Mouse (Mus musculus): Measurements from ENCODE around the gene Hoxc5. TPM values are rescaled to one million over a fixed set of nuclear protein-coding genes. Genes with fewer than 3 reads are reported as not detected.

Gene Hoxc5
- polyA plus RNA-seq, 1 experiment from 2014 or later: 6.3 TPM

DNA sequence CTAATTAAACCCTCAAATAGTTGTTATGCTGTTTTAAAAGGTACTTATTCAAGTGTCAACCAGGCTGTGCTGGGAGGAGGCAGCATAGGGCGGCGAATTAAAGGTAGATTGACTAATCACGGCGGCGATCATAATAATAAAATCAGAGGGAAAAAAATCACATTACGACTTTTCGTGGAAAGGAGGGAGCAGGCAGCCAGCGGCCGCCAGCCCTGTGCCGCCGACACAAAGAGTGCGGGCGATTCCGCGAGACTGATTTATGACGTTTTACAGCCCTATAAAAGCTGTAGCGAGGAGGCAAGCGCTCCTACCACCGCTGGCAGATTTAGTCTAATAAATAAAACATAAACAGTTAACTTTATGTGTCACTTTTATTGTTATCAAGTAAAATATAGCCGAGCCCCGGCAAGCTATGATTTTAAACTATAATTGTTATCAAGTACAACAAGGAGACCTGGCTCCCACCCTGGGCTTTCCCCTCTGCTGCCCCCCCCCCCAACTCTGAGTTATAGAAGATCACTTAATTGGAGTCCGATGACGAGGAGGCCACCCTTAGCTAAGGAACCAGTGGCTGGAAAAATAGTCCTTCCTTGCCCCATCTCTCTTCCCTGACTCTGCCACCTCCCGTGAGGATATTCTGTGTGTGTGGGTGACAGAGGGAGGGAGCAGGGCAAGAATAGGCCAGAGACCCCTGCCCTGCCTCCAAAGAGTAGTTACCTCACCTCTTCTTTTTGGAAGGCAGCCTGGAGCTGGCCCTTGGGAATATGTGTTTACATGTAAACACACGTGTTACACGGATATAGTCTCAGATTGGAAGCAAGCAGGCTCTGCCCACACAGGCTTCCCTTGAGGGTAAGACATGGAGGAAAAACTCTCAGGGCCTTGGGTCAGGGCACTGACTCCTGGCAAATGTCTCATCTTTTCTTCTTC, 65.7 kb downstream of the Hoxc5 start:
- Histone ChIP-seq H3K4me2 (no peak overlapping the region), H3K9ac (replicated peaks) (no peak overlapping the region), H3K4me1 (replicated peaks) (peaks cover 35% of the 10 kb centered on the region), H3K36me3 (no peaks in the 10 kb centered on the region), H3K27me3 (peaks cover 92% of the 10 kb centered on the region), H3K4me3 (replicated peaks) (no peak overlapping the region), H3K27ac (no peak overlapping the region), H3K9me3 (no peaks in the 10 kb centered on the region)
- WGBS: 1% methylated on average over 26 of the region's 26 CpGs
- no peak for ATAC-seq (ENCODE audit: insufficient number of reproducible peaks, insufficient read depth, low FRiP score, low TSS enrichment, low read depth)

- H3K27me3 ChIP-seq: peaks cover 92% of the 10 kb centered on the region
- 0 out of 2 replicates have a peak, but pooled peaks have one; percentile 32 for ATAC-seq (ENCODE audit: insufficient number of reproducible peaks, insufficient read depth, low FRiP score, low TSS enrichment, low read depth)
Observed at GRCm38 (mm10) chr15:103034043-103034806, 67.0 kb downstream of the Hoxc5 start.

GRCm38 (mm10) chr15:103034807-103035547, 67.7 kb downstream of the Hoxc5 start:
- Histone ChIP-seq H3K4me3 (replicated peaks) (peak overlapping the region; percentile 38), H3K9ac (replicated peaks) (peak overlapping the region; percentile 51), H3K27me3 (peaks cover 97% of the 10 kb centered on the region), H3K9me3 (no peaks in the 10 kb centered on the region), H3K4me2 (peak overlapping the region; percentile 58), H3K36me3 (no peaks in the 10 kb centered on the region), H3K4me1 (replicated peaks) (peaks cover 39% of the 10 kb centered on the region), H3K27ac (peak overlapping the region; percentile 45; the same call in 1 of the 2 replicates)
- WGBS: 1% methylated on average over 34 of the region's 34 CpGs
- peak; percentile 65; the same call in 1 of the 2 replicates for ATAC-seq (ENCODE audit: insufficient number of reproducible peaks, insufficient read depth, low FRiP score, low TSS enrichment, low read depth)

More at GRCm38 (mm10) chr15:103034043-103034806, 67.0 kb downstream of the Hoxc5 start:
- peaks cover 39% of the 10 kb centered on the region for H3K4me1 ChIP-seq (replicated peaks)
- H3K9me3 ChIP-seq: no peaks in the 10 kb centered on the region
- H3K4me2 ChIP-seq: peak overlapping the region; percentile 58
- no peaks in the 10 kb centered on the region for H3K36me3 ChIP-seq
- 0 out of 2 replicates have a peak overlapping the region, but pooled peaks have one; percentile 45 for H3K27ac ChIP-seq
- H3K9ac ChIP-seq (replicated peaks): no peak overlapping the region; the same call in 1 of the 2 replicates
- H3K4me3 ChIP-seq (replicated peaks): peak overlapping the region; percentile 38
- WGBS: 4% methylated on average over 24 of the region's 24 CpGs

- H3K4me1 ChIP-seq (replicated peaks): peaks cover 44% of the 10 kb centered on the region
- peak overlapping the region; percentile 38 for H3K4me3 ChIP-seq (replicated peaks)
- 2% methylated on average over 14 of the region's 14 CpGs for WGBS
- no peaks in the 10 kb centered on the region for H3K9me3 ChIP-seq
- H3K27me3 ChIP-seq: peaks cover 97% of the 10 kb centered on the region
- H3K27ac ChIP-seq: peak overlapping the region; percentile 45; the same call in 1 of the 2 replicates
- no peaks in the 10 kb centered on the region for H3K36me3 ChIP-seq
- no peak overlapping the region; the same call in 1 of the 2 replicates for H3K9ac ChIP-seq (replicated peaks)
- no peak for ATAC-seq (ENCODE audit: insufficient number of reproducible peaks, insufficient read depth, low FRiP score, low TSS enrichment, low read depth)
- H3K4me2 ChIP-seq: peak overlapping the region; percentile 58
Observed at GRCm38 (mm10) chr15:103035548-103035881, 68.3 kb downstream of the Hoxc5 start.

DNA sequence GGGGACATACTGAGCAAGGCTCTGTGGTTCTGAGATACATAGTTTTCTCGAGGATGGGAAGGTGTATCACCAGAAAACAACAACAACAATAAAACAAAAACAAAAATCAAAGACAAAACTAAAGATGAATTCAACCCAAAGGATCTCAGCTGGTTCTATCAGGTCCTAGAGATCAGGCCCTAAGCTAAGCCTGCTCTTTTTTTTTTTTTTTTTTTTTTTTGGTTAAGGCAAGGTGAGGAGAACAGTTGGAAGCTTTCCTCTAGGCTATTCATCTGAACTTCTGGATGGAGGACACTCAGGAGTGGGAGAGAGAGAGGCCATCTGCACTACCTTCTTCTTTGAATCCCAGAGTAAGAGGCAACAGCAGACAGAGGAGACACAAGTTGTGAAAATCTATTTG, 70.3 kb downstream of the Hoxc5 start:
- Histone ChIP-seq H3K4me2 (no peak overlapping the region), H3K9me3 (no peaks in the 10 kb centered on the region), H3K36me3 (no peaks in the 10 kb centered on the region), H3K27ac (no peak overlapping the region), H3K27me3 (peaks cover 100% of the 10 kb centered on the region), H3K4me3 (replicated peaks) (no peak overlapping the region), H3K9ac (replicated peaks) (no peak overlapping the region), H3K4me1 (replicated peaks) (peaks cover 45% of the 10 kb centered on the region)
- ATAC-seq (ENCODE audit: insufficient number of reproducible peaks, insufficient read depth, low FRiP score, low TSS enrichment, low read depth): no peak
- 10% methylated on average over 1 of the region's 1 CpGs for WGBS

DNA sequence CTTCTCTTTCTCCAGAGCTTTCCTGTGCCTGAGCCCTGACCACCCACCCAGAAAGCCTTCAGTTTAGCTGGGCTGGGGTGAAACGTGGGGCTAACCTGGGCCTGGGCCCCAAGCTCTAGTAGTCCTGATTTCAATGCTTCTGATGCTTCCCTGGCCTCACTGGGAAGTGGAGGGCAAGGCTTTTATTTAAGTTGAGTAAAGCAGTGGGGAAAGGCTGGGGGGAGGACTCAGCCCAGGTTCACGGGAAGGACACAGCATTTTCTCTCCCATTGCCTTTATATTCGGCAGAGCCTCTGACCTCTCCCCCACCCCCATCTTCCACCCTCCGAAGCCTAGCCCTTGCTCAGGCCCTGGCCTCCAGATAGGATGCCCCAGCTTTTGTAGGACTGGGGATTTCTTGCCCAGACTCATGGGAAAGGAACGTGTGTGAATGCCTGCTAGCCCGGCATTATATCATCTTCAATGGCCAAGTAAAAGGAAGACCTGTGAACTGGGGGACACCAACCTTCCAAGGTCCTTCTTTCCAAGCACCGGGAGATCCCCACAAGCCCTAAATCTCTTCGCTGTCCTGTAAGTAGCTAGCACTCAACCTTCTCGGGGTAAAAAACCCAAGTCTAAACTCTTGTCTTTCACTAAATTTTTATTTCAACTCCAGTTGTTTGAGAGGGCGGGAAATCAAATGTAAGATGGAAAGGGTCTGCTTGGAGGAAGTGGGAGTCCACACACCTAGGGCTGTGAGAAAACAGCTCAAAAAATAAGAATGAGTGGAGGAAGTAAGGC, 71.6 kb downstream of the Hoxc5 start:
- ATAC-seq (ENCODE audit: insufficient number of reproducible peaks, insufficient read depth, low FRiP score, low TSS enrichment, low read depth): no peak
- H3K9ac ChIP-seq (replicated peaks): no peak overlapping the region
- H3K36me3 ChIP-seq: no peaks in the 10 kb centered on the region
- H3K4me2 ChIP-seq: no peak overlapping the region; the same call in 1 of the 2 replicates
- H3K27ac ChIP-seq: no peak overlapping the region
- H3K4me1 ChIP-seq (replicated peaks): peaks cover 35% of the 10 kb centered on the region
- WGBS: 17% methylated on average over 10 of the region's 10 CpGs
- H3K9me3 ChIP-seq: no peaks in the 10 kb centered on the region
- H3K27me3 ChIP-seq: peaks cover 100% of the 10 kb centered on the region
- no peak overlapping the region for H3K4me3 ChIP-seq (replicated peaks)

DNA sequence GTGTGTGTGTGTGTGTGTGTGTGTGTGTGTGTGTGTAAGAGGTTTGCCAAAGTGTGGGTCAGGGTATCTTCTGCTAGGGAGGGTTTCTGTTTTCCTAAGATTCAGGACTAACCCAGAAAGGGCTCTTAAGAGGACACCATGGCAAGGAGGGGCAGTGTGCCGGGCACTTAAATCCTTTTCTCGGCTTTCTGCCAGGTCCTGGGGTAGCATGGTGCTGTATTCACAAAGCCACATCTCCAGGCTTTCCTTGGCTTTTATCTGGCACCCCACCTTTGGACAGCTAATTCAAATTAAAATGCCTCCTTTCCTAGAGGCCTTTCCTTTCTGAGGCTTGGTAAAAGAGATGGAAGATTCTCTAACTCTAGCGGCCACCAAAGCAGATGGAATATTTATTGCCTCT, 72.4 kb downstream of the Hoxc5 start:
- H3K4me3 ChIP-seq (replicated peaks): no peak overlapping the region
- WGBS: 11% methylated on average over 3 of the region's 3 CpGs
- H3K9me3 ChIP-seq: no peaks in the 10 kb centered on the region
- H3K36me3 ChIP-seq: no peaks in the 10 kb centered on the region
- H3K4me2 ChIP-seq: no peak overlapping the region
- peaks cover 28% of the 10 kb centered on the region for H3K4me1 ChIP-seq (replicated peaks)
- H3K27me3 ChIP-seq: peaks cover 98% of the 10 kb centered on the region
- H3K9ac ChIP-seq (replicated peaks): no peak overlapping the region
- H3K27ac ChIP-seq: no peak overlapping the region
- no peak for ATAC-seq (ENCODE audit: insufficient number of reproducible peaks, insufficient read depth, low FRiP score, low TSS enrichment, low read depth)

GRCm38 (mm10) chr15:103040601-103041000, 73.4 kb downstream of the Hoxc5 start:
- no peaks in the 10 kb centered on the region for H3K9me3 ChIP-seq
- H3K9ac ChIP-seq (replicated peaks): no peak overlapping the region
- peaks cover 94% of the 10 kb centered on the region for H3K27me3 ChIP-seq
- no peak overlapping the region; the same call in 1 of the 2 replicates for H3K27ac ChIP-seq
- peaks cover 18% of the 10 kb centered on the region for H3K4me1 ChIP-seq (replicated peaks)
- ATAC-seq (ENCODE audit: insufficient number of reproducible peaks, insufficient read depth, low FRiP score, low TSS enrichment, low read depth): no peak
- H3K36me3 ChIP-seq: no peaks in the 10 kb centered on the region
- 0 out of 2 replicates have a peak overlapping the region, but pooled peaks have one; percentile 9 for H3K4me3 ChIP-seq (replicated peaks)
- WGBS: 6% methylated on average over 12 of the region's 12 CpGs
- H3K4me2 ChIP-seq: peak overlapping the region; percentile 38

DNA sequence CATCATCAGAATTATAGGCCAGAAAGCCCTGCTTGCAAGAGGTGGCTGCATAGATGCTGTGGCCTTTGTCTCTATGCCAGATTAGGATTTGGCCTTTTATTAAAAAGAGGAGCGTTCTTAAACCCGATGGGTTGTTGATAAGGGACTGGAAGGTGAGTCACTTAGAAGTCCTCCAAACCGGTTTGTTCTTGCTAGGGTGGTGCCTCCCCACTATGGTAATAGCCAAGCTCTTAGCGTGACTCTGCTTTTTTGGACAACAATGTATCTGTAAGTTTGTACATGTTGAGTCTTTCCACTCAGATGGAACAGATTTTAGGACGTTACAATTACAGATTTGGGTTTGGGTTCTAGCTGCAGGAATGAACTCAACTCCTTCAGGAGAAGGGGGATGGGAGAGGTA, 74.4 kb downstream of the Hoxc5 start:
- no peak overlapping the region for H3K27ac ChIP-seq
- WGBS: 19% methylated on average over 5 of the region's 5 CpGs
- no peak overlapping the region for H3K9ac ChIP-seq (replicated peaks)
- H3K4me3 ChIP-seq (replicated peaks): no peak overlapping the region
- peaks cover 16% of the 10 kb centered on the region for H3K4me1 ChIP-seq (replicated peaks)
- H3K36me3 ChIP-seq: no peaks in the 10 kb centered on the region
- H3K9me3 ChIP-seq: no peaks in the 10 kb centered on the region
- peaks cover 90% of the 10 kb centered on the region for H3K27me3 ChIP-seq
- ATAC-seq (ENCODE audit: insufficient number of reproducible peaks, insufficient read depth, low FRiP score, low TSS enrichment, low read depth): no peak
- no peak overlapping the region for H3K4me2 ChIP-seq

DNA sequence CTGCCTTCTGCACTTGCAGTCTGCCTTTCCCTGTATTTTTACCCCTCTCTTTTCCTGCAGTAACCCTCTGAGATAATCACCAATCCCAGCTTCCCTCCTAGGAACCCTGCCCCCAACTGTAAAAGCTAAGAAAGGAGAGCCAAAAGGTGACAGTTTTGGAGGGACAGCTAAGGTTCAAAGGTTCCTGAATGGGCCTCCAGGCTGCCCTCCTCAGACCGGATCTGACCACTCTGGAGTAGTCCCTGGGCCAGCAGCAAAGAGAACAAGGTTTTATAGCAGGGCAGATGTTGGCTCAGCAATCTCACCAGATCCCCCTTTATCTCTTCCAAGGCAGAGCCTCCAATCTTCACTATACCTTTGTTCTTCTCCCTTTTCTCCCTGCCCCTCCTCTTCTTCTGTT, 75.0 kb downstream of the Hoxc5 start:
- H3K4me3 ChIP-seq (replicated peaks): no peak overlapping the region
- peaks cover 87% of the 10 kb centered on the region for H3K27me3 ChIP-seq
- no peak for ATAC-seq (ENCODE audit: insufficient number of reproducible peaks, insufficient read depth, low FRiP score, low TSS enrichment, low read depth)
- peaks cover 16% of the 10 kb centered on the region for H3K4me1 ChIP-seq (replicated peaks)
- 0% methylated on average over 1 of the region's 1 CpGs for WGBS
- H3K9ac ChIP-seq (replicated peaks): no peak overlapping the region
- H3K27ac ChIP-seq: no peak overlapping the region
- no peaks in the 10 kb centered on the region for H3K9me3 ChIP-seq
- no peak overlapping the region for H3K4me2 ChIP-seq
- H3K36me3 ChIP-seq: no peaks in the 10 kb centered on the region
